Mouse (Mus musculus) mouse trophoblast stem cell (cell line): ENCODE data around the gene Caln1.

ENCODE experiments used
- in situ Hi-C, 2 experiments: fragments of 300-500 bp; cut with MseI, MboI; formaldehyde crosslinking; loops; 2 replicates in 1 of 2; 3 replicates in 1 of 2; pipeline ENCODE4 v1.15.1; 2025

The Caln1 gene

GRCm38 (mm10) chr5:130895991-130896390 lies 526.7 kb downstream of the Caln1 start:
- in situ Hi-C loops, result no loop called here
